Mouse (Mus musculus) brain, embryonic 18.5 days (tissue): ENCODE measurements around the gene Cfap73.

Source experiments
- DNase-seq: peaks from one replicate; pipeline ENCODE4 v3.0.0-alpha.2; 2012; ENCODE audit warnings: low read depth, low spot score

Cfap73 gene

DNA sequence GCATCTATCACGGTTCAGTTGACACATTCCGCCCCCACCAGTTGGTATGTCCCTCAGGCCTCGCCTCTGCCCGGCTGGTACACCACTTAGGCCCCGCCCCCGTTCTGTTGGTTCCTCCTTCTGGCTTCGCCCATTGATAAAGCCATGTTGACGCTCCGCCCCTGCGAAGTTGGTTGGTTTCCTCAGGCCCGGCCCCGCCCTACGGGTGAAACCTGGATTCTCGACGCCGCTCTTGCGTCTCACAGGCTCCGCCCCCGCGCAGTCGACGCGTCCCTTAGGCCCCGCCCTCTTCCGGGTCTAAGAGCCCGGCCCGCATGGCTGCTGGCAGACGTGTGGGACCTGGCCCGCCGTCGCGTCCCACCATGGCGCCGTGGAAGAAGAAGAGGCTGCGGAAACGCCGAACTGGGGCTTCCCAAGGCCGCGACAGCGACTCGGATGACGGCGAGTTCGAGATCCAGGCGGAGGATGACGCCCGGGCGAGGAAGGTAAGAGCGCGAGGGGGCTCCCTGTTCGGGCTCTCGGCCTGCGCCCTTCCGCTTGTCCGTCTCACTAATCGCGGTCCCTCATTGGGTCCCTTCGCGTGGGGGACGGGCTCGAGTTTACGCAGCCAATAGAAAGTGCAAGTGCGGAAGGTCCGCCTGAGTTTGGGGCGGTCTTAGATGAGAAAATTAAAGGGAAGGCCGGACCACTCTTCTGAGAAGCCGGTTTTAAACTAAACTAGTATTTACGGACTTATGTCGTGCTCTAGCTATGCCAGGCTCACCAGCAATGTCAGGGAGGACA lies 21.0 kb downstream of the Cfap73 start:
- peak; percentile 100 for DNase-seq

DNA sequence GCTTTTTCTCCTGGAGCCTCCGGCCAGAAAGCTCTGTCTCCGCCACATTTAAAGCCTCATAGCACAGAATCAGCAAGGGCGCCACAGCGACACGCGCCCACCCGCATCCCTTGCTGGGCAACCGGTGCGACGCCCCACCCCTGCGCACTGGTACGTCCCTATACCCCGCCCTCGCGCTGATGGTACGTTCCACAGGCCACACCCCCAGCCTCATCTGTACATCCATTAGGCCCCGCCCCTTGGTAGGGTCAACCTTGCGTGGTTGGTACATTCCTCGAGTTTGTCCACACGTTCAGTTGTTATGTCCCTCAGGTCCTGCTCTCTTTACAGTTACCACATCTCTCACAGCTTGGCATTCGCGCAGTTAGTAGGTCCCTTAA lies 21.6 kb downstream of the Cfap73 start, which contains the start of the genes Rita1 and Ddx54:
Rita1 (minus strand) TSS at position 148 of the 380 bp plus-strand sequence.
Ddx54 (plus strand) TSS at position 298 of the 380 bp plus-strand sequence.
- DNase-seq = no peak

DNA sequence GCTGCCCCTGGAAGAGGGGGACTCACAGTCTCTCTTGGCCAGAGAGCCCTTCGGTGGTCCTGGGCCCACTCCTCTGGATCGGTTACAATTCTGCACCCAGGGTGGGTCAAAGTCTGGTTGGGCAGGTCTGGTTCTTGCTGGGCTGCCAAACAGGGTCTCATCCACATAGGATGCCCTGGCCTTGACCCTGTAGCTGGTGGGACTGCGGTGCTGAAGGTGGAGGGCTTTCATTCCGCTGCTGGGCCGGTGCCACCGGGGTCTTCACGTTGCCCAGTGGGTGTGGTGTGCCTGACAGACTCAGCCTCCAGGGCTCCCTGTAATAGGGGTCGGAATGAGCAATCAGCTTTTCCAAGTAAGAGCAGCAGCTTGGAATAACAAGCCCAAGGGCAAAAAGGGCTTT lies 22.6 kb downstream of the Cfap73 start:
- no peak for DNase-seq

DNA sequence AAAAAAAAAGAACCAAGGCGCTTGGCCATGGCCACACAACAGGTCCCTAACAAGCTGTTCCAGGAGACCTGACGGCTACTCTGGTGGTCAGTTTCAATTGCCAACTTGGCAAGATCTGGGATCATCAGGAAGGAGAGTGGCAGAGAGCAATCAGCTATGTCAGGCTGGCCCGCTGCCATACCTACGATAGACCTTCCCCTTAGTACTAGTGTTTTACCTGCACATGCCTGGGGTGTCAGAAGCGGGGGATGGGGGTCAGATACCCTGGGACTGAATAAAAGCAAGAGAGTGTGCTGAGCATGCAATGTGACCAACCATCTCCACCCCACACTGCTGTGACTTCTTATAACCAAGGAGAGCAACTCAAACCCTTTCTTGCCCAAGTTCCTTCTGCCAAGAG lies 23.1 kb downstream of the Cfap73 start:
- DNase-seq = no peak

DNA sequence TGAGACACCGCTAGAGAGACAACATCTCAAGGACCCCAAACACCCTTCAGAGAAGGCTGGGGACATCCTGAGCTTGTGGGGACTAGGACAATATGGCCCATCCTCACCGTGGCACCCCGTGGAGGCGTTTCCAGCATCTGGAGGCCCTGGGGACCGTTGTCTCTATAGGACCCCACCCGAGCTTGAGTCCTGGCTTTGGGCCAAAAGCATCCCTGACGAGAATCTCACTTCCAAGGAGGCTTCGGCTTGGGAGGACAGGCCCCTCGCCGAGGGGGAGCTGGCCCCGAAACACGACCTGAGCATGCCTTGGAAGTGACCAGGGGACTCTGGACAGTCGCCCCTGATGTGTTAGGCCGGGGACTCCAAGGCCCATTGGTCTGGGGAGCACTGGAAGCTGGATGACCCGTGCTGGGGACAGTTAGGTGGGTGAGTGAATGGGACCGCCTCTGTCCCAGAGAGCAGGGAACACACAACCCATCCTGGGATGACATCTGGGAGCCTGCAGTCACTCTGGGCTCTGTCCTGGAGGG lies 24.7 kb downstream of the Cfap73 start:
- DNase-seq = no peak

DNA sequence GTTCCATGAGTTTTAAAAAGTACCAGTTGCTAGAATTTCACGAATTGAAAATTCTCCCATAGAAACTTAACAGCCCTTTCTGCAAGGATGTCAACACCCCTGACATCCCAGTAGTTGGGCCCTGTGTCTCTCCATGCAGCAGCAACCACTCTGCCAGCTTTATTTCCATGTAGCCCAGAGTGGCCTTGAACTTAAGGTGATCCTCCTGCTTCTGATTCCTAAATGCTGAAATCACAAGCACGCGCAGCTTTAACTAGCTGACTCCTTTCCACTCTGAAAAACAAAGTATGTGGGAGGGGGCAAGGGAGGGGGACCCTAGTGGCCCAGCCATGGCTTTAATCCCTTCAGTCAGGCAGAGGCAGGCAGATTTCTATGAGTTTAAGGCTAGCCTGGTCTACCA lies 26.7 kb downstream of the Cfap73 start:
- no peak for DNase-seq

DNA sequence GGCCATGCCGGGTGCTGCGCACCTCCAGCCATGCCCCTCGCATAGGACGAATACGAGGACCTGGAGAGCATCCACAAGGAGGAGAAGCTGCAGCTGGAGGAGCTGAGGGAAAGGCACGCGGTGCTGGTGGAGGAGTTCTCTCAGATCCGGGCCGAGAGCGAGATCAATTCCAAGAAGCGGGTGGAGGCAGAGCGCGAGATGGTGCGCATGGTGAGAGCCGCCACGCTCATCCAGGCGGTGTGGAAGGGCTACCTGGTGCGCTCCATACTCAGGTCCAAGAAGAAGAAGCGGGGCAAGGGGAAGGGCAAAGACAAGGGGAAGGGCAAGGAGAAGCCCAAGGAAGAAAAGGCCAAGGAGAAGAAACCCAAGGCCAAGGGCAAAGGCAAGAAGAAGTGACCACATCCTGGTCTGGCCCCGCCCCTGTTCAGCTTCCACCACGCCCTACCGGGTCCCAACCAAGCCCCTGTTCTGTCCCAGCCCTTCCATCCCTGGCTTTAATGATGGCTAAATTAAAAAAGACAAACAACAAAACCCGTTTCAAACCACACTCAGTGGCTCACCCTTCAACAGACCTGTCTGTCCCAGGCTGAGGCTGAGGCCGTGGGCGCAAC lies 27.3 kb downstream of the Cfap73 start:
- DNase-seq = no peak

DNA sequence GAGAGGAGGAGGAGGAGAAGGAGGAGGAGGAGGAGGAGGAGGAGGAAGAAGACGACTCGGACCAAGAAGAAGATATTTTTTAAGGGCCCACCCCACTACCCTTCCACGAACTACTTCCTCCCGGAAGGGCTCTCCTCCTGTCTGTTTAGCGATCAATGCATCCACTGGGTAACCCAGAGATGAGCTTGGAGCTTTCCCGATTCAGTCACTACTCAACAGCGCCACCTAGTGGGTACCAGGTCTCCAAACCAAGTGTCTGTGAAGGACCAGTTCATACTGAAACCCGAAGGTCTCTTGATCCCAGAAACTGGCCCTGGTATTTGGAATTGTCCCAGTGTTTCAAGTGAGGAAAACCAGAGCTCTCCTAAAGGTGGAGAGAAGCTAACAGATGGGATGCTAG lies 28.3 kb downstream of the Cfap73 start:
- DNase-seq = peak; percentile 83

DNA sequence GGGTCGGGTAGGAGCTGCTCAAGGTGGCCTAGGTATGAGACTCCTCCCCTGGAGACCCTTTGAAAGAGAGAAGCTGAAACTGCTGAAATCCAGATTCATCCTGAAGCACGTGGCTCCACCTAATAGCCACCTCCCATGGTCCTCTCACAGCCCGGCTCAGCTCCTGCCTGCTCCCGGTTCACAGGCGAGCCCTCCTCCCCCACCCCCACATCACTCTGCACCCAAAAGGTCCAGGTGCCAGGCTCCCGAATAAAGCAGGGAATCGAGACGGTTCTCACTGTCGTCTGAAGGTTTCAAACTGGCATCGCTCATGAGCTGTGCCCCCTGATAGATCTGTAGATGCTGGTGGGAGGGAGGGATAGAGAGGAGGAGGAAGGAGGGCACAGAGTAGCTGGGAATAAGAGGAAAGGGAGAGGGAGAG lies 28.8 kb downstream of the Cfap73 start:
- no peak for DNase-seq

DNA sequence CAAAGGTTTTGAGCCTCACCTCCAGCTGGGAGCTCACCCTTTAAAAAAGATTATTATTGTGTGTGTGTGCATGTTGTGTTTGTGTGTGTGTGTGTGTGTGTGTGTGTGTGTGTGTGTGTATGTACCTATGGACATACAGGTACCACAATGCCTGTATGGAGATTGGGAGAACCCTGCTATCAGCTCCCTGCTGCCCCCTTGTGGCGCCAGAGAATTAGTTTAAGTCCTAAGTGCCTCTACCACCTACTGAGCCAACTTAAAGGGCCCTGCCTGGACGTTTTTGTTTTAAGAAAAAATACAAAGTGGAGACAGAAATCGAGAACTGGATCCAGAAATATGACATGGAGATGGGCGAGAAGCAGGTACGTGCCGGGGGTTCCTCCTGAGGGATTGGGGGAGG lies 29.2 kb downstream of the Cfap73 start:
- peak; percentile 62 for DNase-seq

DNA sequence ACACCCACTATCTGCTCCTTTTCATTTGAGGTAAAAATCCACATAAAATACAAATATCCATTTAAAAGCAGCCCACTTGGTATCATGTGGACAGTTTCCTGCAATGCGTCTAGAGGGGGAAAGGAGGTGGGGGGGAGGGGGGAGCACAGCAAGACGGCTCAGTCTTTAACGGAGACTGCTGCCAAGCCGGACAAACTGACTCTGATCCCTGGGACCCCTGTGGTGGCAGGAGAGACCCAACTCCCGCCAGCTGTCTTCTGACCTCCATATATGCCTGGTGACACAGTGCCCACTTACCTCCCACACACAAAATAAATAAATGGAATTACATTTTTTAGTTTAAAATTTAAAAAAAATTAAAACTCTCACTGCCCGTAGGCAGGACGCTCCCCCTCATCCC lies 30.5 kb downstream of the Cfap73 start:
- DNase-seq = no peak

DNA sequence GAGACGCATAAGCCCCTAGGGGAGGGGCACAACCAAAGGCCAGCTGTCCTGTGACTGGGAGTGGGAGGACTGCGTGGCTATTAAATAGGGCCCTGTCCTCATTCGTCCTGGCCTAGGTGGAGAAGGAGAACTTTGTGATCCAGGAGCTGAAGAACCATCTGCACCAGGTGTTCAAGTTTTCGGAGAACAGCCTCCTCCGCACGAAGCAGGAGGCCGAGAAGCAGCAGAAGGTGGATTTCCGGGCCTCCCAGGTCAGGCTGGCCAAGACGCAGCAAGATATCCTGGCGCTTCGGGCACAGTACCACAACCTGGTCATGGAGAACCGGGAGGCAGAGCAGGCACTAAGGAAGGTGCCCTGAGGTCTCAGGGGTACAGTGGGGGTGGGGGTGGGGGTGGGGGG lies 31.8 kb downstream of the Cfap73 start:
- no peak for DNase-seq

DNA sequence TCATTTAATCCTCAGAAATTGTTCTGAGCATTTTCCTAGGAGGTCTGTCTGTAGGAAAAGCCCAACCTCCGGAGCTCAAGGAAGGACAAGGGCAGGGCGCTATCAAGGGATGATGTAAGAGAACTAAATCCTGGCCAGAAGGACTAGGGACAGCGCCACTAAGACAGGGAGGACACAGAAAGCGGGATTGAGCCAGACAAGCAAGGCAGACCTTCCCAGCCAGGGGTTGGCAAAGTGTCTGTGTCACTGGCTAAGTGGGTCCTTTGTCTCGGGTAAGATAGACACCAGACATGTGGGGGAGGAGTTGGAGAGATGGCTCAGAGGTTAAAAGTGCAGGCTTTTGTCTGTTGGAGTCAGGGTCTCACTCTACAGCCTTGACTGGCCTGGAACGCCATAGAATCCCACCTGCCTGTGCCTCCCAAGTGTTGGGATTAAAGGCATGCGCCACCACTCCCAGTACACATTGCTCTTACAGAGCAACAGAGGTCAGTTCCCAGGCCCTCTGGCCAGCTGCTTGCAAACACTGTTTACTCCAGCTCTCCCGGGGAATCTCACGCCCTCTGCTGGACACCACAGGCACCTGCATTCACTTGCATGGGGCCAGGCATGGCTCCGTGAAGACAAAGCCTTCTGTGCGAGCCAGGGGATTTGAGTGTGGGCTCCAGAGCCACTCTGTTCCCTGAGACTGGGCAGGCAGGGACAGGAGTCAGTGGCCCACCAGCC lies 32.9 kb downstream of the Cfap73 start:
- DNase-seq = no peak

DNA sequence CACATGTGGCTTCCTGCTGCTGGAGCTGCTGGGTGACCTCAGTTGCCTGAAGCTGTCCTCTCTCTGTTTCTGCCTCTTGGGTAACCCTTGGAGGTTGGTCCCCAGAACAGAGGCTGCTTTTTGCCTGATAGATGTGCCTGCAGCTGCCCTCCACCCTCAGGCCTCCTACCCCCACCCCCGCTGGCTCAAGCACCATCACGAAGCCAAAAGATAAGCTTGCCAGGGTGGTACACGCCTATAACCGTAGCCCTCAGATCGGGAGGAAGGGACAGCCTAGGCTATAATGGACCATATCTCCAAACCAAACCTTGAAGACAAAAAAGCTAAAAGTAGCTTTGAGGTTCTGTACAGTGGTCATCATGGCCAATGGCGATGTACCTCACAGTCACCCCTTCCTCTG lies 34.4 kb downstream of the Cfap73 start:
- no peak for DNase-seq

DNA sequence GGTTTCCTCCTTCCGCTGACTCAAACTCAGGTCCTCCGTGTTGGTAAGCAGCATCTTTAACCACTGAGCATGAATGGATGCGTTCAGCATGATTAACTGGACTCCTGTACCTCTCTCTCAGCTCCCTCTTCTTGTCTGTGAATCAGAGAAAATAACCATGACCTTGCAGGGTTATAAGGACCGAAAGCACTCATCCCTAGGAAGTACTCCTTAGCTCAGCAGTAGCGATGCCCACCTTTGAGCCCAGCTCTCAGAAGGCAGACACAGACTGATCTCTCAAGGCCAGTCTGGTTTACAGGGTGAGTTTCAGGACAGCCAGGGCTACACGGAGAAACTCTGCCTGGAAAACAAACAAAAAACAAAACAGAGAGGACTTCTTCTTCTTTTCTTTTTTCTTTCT lies 39.5 kb downstream of the Cfap73 start:
- DNase-seq = no peak

DNA sequence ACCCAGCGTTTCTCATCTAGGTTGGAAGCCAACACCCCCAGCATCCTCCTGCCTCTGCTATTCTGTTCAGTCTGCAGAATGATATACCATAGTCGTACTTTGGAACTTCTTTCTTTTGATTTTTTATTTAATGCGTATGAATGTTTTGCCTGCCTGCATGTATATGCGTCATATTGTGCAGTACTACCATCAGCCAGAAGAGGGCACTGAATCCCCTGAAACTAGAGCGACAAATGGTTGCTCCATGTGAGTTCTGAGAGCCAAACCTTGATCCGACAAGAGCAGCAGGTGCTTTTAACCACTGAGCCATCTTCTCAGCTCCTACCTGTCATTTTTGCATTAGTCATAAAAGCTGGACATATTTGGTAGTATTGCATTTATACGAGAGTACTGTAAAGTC lies 41.9 kb downstream of the Cfap73 start:
- DNase-seq = no peak

DNA sequence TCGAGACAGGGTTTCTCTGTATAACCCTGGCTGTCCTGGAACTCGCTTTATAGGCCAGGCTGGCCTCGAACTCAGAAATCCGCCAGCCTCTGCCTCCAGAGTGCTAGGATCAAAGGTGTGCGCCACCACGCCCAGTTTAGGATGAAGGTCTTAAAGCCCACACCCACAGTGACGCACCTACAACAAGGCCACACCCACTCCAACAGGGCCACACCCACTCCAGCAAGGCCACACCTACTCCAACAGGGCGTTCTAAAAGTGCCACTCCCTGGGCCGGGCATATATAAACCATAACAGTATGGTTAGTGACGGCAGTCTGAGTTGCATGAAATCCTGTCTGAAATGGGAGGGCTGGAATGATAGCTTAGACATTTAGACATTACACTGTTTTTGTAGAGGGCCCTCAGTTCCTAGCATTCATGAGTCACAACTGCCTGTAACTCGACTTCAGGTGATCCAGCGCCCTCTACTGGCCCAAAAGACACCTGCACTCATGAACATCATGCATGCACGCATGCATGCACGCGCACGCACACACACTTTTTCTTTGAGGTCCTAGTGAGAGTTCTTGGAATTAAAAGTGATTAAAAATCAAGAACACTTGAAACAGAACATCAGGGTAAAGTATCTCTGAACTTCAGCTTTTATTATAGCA lies 43.6 kb downstream of the Cfap73 start:
- DNase-seq = no peak

DNA sequence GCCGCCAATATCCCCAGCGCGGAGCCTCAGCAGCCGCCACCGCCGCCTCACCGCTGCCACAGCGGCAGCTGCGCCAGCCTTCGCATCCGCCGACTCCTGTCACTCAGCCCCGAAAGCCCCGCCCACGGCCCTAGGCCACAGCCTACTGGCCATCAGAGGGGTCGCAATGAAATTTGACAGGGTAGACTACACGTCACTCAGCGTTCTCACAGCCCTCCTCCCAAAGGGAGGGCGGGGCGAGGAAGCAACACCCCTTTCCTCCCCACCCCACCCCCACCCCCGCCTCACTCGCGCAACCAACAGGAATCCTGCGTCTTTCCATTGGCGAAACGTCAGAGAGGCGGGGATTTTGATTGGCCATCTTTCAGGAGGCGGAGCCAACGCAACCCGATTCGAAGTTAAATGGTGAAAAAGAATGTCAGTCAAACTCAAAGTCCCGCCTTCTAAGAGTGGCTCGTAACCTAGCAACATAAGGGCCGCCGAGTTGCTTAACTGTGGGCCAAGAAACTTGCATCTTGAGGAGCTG lies 45.4 kb downstream of the Cfap73 start, which contains the start of the genes Tpcn1 and Iqcd:
Tpcn1 (minus strand) TSS at position 105 of the 526 bp plus-strand sequence.
Iqcd (plus strand) TSS at position 448 of the 526 bp plus-strand sequence.
- DNase-seq = peak; percentile 99

DNA sequence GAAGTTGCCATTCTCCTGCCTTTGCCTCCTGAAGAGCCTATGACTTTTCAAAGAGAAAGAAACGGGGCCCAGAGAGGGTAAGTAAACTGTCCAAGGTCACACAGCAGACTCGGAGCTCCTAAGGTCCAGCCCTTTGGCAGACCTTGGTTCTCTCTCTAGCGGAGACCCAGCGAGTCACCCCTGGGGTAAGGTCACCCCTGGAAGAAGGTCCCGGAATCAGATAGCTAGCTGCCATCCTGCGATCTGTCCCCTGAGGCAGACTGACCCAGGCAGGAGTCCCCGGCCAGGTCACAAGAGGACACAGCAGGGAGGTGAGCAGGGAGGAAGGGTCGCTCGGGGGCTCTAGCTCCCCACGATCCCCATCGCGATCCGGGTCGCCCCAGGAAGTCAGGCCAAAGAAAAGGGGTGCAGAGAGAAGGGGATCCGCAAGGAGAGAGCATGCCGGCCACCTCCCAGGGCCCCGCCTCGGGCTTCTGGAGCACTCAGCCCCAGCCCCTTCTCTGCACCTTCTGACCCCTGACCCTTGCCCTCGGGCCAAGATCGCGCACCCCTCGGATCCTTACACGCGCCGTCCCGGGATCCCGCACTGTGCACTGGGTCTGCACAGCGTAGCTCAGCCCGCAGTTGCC lies 46.0 kb downstream of the Cfap73 start:
- DNase-seq = no peak

DNA sequence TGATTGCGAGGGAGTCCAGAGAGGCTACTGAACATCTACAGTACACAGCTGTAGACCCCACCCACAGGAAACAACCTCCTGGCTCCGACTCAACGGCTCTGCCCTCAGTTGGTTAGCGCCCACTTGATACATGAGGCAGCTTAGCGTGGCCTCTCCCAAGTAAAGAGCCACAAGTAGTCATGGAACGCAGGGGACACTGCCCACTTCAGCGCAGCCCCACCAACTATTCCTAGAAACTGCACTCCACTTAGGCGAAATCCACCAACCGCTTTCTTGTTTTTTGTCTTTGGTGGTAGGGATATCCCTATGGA lies 46.5 kb downstream of the Cfap73 start:
- no peak for DNase-seq
